Mouse (Mus musculus) G1E (cell line): ENCODE measurements around the gene Trip11.

Experiments
- CTCF ChIP-seq: IDR thresholded peaks from 2 replicates; pipeline ENCODE4 v1.5.1; 2012; ENCODE audit warnings: low read depth, low read length, inconsistent platforms, mixed read lengths
- GATA1 ChIP-seq: IDR thresholded peaks from 2 replicates; pipeline ENCODE4 v1.6.1; 2012; ENCODE audit warnings: borderline replicate concordance, low read length, inconsistent platforms, mixed read lengths
- TAL1 ChIP-seq: conservative IDR thresholded peaks from 2 replicates; pipeline ENCODE4 v1.6.1; 2012; ENCODE audit warnings: low read depth, low read length, inconsistent platforms, mixed read lengths

GRCm38 (mm10) chr12:101889351-101889750 lies 23.7 kb downstream of the Trip11 start:
- TF ChIP-seq GATA1 (no peak), CTCF (no peak), TAL1 (no peak)
